Mouse (Mus musculus): ENCODE data around the gene Glipr1l1. TPM values are rescaled to one million over a fixed set of nuclear protein-coding genes. Genes with fewer than 3 reads are reported as not detected.
"Not testable (repeated sequence)": the region's sequence is repeated elsewhere in the genome, so short reads cannot be mapped to it uniquely, and the experiment has no call there.

Gene Glipr1l1
- polyA plus RNA-seq (2016; fragmentation: Nextera tagmentation; extraction: Ambion mirVana): not detected in 2 replicates

DNA sequence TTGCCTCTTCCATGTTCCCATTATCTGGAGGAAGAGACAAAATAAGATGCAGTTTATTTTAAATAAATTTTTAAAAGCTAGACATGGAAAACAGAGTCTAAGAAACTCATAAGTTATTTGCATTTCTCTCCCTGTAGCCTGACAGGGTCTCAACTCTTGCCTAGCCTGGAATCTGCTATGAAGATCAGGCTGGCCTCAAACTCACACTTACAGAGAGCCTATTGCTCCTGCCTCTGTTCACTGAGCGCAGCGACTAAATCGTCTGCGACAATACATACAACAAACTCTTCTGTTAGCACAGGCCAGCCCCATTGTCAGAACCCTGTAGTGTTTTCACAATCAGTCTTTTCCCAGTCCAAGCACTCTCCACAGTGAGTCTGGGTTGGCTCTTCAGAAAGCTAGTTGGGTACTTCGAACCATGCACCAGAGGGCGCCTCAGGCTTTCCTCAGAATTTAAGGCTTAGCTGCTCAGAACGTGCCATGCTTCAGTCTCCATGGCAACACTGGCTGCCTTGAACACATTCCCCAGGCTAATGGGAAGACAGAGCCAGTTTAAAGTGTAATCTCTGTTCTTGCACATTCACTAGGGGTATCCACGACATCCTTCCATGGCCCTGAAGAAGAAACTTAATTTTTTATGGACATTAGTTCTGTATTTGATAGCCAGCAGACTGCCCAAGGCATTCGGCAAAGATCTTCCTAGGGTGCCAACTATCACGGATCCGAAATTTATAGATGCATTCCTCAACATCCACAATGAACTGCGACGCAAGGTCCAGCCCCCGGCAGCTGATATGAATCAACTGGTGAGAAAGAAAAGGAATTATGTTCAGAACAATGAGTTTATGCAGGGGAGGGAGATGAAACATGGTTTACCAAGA, at the start of gene Glipr1l1:
TSS of gene Glipr1l1 (plus strand) at position 488 of the 881 bp plus-strand sequence.
- Histone ChIP-seq H3K9me3 (no peaks in the 10 kb centered on the region), H3K27ac (no peak within 1 kb of the TSS), H3K4me3 (no peak within 1 kb of the TSS), H3K27me3 (ENCODE audit: insufficient read depth, poor library complexity, severe bottlenecking) (no peaks in the 10 kb centered on the region), H3K4me1 (no peaks in the 10 kb centered on the region), H3K36me3 (no peaks in the 10 kb centered on the region)
- 50% methylated on average over 14 of the region's 14 CpGs for WGBS
- DNase-seq (ENCODE audit: low spot score): peak; percentile 78

DNA sequence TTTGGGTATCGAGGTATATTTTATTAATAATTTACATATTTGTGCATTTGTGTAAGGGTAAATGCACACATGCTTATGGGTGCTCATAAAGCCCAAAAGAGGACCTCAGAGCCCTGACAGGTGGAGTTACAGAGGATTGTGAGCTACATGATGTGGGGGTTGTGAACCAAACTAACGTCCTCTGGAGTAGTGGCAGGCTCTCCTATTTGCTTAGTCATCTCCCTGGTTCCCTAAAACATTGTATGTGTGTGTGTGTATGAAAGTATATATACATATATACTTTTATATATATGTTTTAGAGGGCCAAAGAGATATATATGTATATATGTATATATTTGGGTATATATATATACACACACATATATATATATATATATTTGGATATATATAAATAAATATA, 36.4 kb upstream of the Glipr1l1 start:
- 69% methylated on average over 2 of the region's 2 CpGs for WGBS

DNA sequence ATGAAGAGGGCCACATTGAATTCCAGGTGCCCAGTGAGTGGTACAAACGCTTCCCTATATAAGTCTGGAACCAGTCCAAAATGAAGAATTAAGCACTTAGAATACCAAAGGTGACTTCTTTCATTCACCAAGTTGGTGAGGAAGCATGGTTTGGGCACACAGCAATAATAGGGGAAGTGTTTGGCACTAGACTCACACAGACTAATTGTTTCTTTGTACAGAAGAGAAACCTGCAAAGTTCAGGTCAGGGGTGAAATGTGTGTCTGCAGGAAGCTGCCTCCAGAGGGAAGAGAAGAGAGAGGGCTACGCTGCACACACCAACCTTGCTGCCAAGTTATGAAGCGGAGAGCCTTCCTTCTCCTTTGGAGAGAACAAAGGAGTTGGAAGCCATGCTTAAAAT, 31.3 kb upstream of the Glipr1l1 start:
- H3K36me3 ChIP-seq; H3K27ac ChIP-seq; H3K4me3 ChIP-seq; H3K4me1 ChIP-seq; H3K9me3 ChIP-seq; H3K27me3 ChIP-seq (ENCODE audit: insufficient read depth, poor library complexity, severe bottlenecking); DNase-seq (ENCODE audit: low spot score): not testable (repeated sequence)
- WGBS: 75% methylated on average over 3 of the region's 3 CpGs

More for the DNA sequence above, 36.4 kb upstream of the Glipr1l1 start:
- DNase-seq (ENCODE audit: low spot score): no peak
- no peaks in the 10 kb centered on the region for H3K36me3 ChIP-seq
- no peaks in the 10 kb centered on the region for H3K9me3 ChIP-seq
- no peak overlapping the region for H3K4me3 ChIP-seq
- H3K27me3 ChIP-seq (ENCODE audit: insufficient read depth, poor library complexity, severe bottlenecking): no peaks in the 10 kb centered on the region
- H3K4me1 ChIP-seq: no peaks in the 10 kb centered on the region
- H3K27ac ChIP-seq: no peak overlapping the region

DNA sequence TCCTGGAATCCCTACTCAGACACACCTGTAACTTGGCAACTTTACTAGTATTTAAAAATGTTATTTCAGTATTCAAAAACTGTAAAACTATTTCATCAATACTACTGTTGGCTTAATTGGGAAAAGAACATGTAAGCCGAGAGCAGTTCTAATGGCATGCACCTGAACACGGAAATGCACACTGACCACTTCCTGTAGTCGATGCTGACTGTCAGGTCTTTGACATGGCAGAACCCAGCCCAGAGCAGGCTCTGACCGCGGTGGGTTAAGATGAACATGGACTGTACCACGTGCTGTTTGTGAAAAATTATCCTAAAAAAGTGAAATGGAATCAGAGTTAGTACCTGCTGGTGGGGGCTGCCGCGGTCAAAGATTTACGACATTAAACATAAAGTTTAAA, 16.5 kb upstream of the Glipr1l1 start:
- H3K36me3 ChIP-seq; H3K27me3 ChIP-seq (ENCODE audit: insufficient read depth, poor library complexity, severe bottlenecking); DNase-seq (ENCODE audit: low spot score); H3K9me3 ChIP-seq; H3K4me3 ChIP-seq; H3K27ac ChIP-seq; H3K4me1 ChIP-seq: not testable (repeated sequence)
- WGBS: 78% methylated on average over 9 of the region's 9 CpGs

DNA sequence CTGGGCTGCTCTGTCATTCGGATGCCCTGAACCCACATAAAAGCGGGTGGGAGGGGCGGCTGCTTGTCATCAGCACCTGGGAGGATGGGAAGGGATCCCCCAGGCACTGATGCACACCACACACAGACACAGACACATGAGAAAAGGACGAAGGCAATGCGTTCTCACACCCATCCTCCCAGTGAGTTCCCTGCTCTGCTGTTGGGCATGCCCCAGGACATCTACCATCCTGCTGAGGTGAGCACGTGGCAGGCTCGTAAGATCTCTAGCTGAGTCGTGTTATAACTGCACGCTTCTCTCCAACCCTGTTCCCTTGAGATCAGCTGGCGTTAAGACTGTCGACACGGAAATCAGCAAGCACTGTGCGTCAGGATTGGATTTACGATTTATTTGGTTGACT, 15.7 kb upstream of the Glipr1l1 start:
- not testable (repeated sequence) for H3K9me3 ChIP-seq; H3K36me3 ChIP-seq; H3K27me3 ChIP-seq (ENCODE audit: insufficient read depth, poor library complexity, severe bottlenecking); H3K27ac ChIP-seq; H3K4me1 ChIP-seq; H3K4me3 ChIP-seq; DNase-seq (ENCODE audit: low spot score)
- 63% methylated on average over 14 of the region's 14 CpGs for WGBS

DNA sequence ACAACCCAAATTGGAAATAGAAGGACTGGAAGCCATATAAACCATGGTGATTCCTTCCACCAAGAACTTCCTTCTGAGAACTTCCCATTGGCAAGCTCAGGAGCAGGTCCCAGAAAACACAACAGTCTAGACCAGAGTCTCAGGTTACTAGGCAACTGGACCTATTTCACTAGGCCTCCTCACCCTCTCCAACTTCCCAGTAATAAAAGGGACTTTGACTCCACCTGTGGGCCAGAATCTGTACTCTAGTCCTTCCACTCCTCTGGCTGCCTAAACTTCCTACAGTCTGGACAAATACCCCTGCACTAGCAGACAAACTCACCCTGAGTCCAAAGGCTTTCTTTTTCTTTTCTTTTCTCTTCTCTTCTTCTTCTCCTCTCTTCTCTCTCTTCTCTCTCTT, 8.8 kb upstream of the Glipr1l1 start:
- no peak for DNase-seq (ENCODE audit: low spot score)
- Histone ChIP-seq H3K4me1 (no peaks in the 10 kb centered on the region), H3K9me3 (no peaks in the 10 kb centered on the region), H3K4me3 (no peak overlapping the region), H3K36me3 (no peaks in the 10 kb centered on the region), H3K27me3 (ENCODE audit: insufficient read depth, poor library complexity, severe bottlenecking) (no peaks in the 10 kb centered on the region), H3K27ac (no peak overlapping the region)

DNA sequence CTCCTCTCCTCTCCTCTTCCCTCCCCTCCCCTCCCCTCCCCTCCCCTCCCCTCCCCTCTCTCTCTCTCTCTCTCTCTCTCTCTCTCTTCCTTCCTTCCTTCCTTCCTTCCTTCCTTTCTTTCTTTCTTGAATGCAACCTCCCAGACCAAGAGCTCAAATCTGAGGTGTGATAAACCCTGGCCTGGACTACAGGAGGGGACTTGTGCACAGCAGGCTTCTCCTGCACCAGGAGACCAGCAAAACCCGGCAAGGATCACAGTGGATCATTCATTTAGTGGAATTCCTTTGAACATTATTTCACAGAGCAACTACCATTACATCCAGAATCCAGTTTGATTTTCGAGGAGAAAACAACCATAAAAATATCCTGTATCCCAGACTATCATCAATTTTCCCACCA, 8.0 kb upstream of the Glipr1l1 start:
- not testable (repeated sequence) for H3K27ac ChIP-seq; H3K4me1 ChIP-seq; H3K4me3 ChIP-seq; DNase-seq (ENCODE audit: low spot score); H3K27me3 ChIP-seq (ENCODE audit: insufficient read depth, poor library complexity, severe bottlenecking); H3K36me3 ChIP-seq; H3K9me3 ChIP-seq
- 60% methylated on average over 2 of the region's 2 CpGs for WGBS

DNA sequence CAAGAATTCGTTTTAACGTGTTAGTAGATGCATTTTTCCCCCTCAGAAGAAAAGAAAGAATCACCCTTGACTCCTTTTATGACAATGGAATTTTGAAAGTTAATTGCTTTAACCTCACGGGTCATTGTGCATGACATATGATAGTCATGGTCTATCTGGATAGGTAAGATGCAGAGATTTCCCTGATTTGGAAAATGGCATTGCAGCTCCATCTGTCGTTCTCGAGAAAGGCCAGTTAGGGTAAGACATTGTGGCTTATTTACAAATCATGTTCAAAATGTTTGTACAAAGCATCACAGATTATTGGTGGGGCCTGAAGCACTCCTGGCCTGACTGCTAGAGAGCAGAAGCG, 570 bp downstream of the Glipr1l1 start:
- 83% methylated on average over 6 of the region's 6 CpGs for WGBS
- not testable (repeated sequence) for H3K27ac ChIP-seq; H3K36me3 ChIP-seq; H3K27me3 ChIP-seq (ENCODE audit: insufficient read depth, poor library complexity, severe bottlenecking); DNase-seq (ENCODE audit: low spot score); H3K4me3 ChIP-seq; H3K9me3 ChIP-seq; H3K4me1 ChIP-seq

DNA sequence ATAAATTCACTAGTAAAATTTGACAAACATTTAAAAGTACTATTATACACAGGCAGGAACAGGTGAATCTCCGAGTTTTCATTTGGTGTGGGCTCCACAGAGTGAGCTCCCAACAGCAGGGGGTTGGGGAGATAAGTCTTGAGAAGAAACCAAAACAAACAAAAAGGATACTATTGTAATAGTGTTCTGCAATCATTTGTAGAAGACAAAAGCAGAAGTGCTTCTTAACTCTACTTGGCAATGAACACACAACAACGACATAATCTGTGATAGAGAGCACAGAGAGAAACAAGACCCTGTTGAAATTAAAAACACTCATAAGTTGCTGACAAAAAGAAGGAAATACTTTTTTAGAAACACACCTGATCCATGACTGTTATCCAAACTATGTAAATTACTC, 20.1 kb downstream of the Glipr1l1 start:
- WGBS: 35% methylated on average over 2 of the region's 2 CpGs
- H3K27ac ChIP-seq: no peak overlapping the region
- H3K9me3 ChIP-seq: no peaks in the 10 kb centered on the region
- H3K4me3 ChIP-seq: no peak overlapping the region
- no peaks in the 10 kb centered on the region for H3K4me1 ChIP-seq
- no peaks in the 10 kb centered on the region for H3K27me3 ChIP-seq (ENCODE audit: insufficient read depth, poor library complexity, severe bottlenecking)
- H3K36me3 ChIP-seq: no peaks in the 10 kb centered on the region
- DNase-seq (ENCODE audit: low spot score): no peak

DNA sequence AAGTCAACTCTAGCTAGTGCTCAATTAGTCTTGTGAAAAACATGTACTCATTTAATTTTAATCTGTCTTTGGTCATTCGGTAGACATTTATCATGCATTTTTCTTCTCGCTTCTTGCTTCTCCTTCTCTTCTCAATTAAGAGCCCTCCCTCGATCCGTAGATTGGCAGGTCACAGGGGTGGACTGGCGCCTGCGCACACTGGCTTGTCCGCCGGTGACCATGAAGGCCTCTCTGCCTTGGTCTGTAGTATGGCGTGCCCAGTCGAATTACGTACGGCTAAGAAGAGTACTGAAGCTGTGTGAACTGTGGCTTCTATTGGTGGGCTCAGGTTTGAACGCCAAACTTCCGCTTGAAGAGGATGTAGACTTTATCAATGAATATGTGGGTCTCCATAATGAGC, 23.2 kb downstream of the Glipr1l1 start, which contains the start of gene Glipr1l2:
TSS of gene Glipr1l2 (plus strand) at position 198 of the 400 bp plus-strand sequence.
- no peaks in the 10 kb centered on the region for H3K9me3 ChIP-seq

DNA sequence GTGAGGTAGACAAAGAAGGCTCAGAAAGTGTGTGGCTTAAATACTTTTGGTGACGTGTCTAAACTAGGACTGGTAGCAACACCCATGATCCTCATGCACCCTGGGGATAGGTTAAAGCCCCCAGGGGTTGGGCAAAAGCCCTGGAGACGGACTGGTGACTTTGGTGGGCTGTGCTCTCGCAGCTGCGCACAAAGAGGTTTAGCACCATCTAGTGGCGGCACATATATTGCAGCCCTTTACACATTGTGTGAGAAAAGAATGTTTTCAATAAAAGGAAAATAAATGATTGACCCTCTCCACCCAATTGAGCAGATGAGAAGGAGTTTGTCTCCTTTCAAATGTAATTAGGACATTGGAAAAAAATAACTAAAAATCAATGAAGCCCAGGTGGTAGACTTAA, 45.8 kb downstream of the Glipr1l1 start:
- not testable (repeated sequence) for DNase-seq (ENCODE audit: low spot score); H3K27me3 ChIP-seq (ENCODE audit: insufficient read depth, poor library complexity, severe bottlenecking); H3K9me3 ChIP-seq; H3K4me3 ChIP-seq; H3K27ac ChIP-seq; H3K4me1 ChIP-seq; H3K36me3 ChIP-seq
- 6% methylated on average over 5 of the region's 5 CpGs for WGBS

More for the DNA sequence above, 23.2 kb downstream of the Glipr1l1 start, which contains the start of gene Glipr1l2:
- WGBS: 86% methylated on average over 14 of the region's 14 CpGs
- Histone ChIP-seq H3K27ac (no peak within 1 kb of the TSS), H3K36me3 (no peaks in the 10 kb centered on the region), H3K4me1 (no peaks in the 10 kb centered on the region), H3K27me3 (ENCODE audit: insufficient read depth, poor library complexity, severe bottlenecking) (no peaks in the 10 kb centered on the region), H3K4me3 (no peak within 1 kb of the TSS)
- no peak for DNase-seq (ENCODE audit: low spot score)

DNA sequence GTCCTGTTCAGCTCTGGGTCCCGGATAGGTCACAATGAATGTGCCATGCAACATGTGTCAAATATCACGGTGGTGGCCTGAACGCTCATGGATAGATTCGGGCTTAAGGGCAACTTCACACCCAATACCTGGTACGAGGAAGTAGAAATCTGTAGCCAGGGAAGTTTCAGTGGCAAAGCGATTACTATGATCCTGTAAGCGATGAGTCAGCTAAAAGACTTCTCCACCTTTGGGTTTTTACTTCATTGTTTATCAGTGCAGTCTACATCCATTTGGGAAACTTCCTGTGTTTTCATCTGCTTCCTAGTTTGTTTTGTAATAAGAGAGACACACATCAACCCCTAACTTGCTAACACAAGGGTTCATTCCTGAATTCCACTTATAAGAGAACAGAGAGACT, 50.4 kb downstream of the Glipr1l1 start:
- no peaks in the 10 kb centered on the region for H3K36me3 ChIP-seq
- WGBS: 85% methylated on average over 7 of the region's 7 CpGs
- no peaks in the 10 kb centered on the region for H3K4me1 ChIP-seq
- DNase-seq (ENCODE audit: low spot score): no peak
- no peaks in the 10 kb centered on the region for H3K27me3 ChIP-seq (ENCODE audit: insufficient read depth, poor library complexity, severe bottlenecking)
- H3K9me3 ChIP-seq: no peaks in the 10 kb centered on the region
- no peak overlapping the region for H3K4me3 ChIP-seq
- no peak overlapping the region for H3K27ac ChIP-seq

DNA sequence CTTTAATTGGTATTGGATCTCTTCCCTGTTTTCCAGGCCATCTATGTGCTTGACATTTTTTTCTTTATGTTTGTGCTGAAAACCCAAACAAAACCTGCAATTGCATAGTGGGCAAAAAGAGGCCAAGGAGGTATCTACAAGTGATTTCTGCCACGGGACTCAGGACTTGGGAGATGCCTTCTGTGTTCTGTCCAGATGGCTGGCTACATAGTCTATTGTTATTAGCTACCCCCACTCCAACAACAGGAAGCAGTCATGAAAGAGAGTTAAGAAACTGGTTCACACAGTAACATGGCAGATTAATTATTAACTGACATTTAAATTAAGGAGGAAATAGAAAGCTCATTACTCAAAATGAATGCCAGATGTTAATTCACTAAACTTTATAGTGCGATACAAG, 65.1 kb downstream of the Glipr1l1 start:
- not testable (repeated sequence) for H3K36me3 ChIP-seq; H3K27ac ChIP-seq; H3K4me3 ChIP-seq; H3K4me1 ChIP-seq; H3K9me3 ChIP-seq; DNase-seq (ENCODE audit: low spot score); H3K27me3 ChIP-seq (ENCODE audit: insufficient read depth, poor library complexity, severe bottlenecking)
- 72% methylated on average over 2 of the region's 2 CpGs for WGBS

All from heart, embryonic 10.5 days (tissue).